Mouse (Mus musculus): ENCODE data around the gene Lamc3.

GRCm38 (mm10) chr2:31974141-31974808, 87.2 kb downstream of the Lamc3 start, which contains the start of gene Nup214:
- TF ChIP-seq CTCF (conservative IDR thresholded peaks at IDR 0.05; ENCODE audit: low read length) (no peak), NANOG (IDR thresholded peaks at IDR 0.05; ENCODE audit: borderline replicate concordance, low read length) (no peak)

Data from E14TG2a.4 (cell line).